Mouse (Mus musculus): Measurements from ENCODE around the gene AC131692.1. TPM values are rescaled to one million over a fixed set of nuclear protein-coding genes. Genes with fewer than 3 reads are reported as not detected.

The AC131692.1 gene
- polyA plus RNA-seq, 1 experiment from 2014 or later: not detected

DNA sequence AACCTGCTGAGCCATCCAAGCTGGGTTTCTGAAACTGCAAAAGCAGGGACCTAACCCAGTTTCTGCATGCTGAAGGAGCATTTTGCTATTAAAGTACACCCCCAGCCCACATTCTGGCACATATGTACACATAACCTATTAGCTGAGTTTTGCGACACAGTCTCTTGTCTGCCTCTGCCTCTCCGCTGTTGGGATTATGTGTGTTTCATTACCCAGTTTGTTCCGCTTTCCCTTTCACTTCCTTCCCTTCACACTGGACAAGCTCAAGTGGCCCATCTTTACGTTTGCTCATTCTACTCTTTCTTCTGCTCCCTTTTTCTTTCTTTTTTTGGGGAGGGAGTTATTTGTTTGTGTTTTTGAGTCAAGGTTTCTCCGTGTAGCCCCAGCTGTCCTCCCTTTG, 20.3 kb upstream of the AC131692.1 start:
- H3K4me2 ChIP-seq (ENCODE audit: low read depth, low read length): no peak overlapping the region
- H3K27me3 ChIP-seq (ENCODE audit: insufficient read depth, low read length): no peaks in the 10 kb centered on the region
- no peak overlapping the region for H3K9ac ChIP-seq (replicated peaks)
- peaks cover 17% of the 10 kb centered on the region for H3K36me3 ChIP-seq (replicated peaks; ENCODE audit: insufficient read depth, low read length)
- DNase-seq (no peak), ATAC-seq (no peak)
- 72% methylated on average over 5 of the region's 5 CpGs for WGBS (ENCODE audit: insufficient replicate concordance)
- H3K9me3 ChIP-seq (ENCODE audit: low read length): no peaks in the 10 kb centered on the region
- TF ChIP-seq CTCF (IDR thresholded peaks at IDR 0.05; ENCODE audit: low read depth) (no peak), EP300 (IDR thresholded peaks at IDR 0.05; ENCODE audit: low read depth) (no peak)
- H3K4me1 ChIP-seq (ENCODE audit: insufficient read depth): peaks cover 17% of the 10 kb centered on the region
- H3K4me3 ChIP-seq (ENCODE audit: low read depth, low read length): no peak overlapping the region
- peak overlapping the region; percentile 39; the same call in 1 of the 2 replicates for H3K27ac ChIP-seq (ENCODE audit: low read depth)

DNA sequence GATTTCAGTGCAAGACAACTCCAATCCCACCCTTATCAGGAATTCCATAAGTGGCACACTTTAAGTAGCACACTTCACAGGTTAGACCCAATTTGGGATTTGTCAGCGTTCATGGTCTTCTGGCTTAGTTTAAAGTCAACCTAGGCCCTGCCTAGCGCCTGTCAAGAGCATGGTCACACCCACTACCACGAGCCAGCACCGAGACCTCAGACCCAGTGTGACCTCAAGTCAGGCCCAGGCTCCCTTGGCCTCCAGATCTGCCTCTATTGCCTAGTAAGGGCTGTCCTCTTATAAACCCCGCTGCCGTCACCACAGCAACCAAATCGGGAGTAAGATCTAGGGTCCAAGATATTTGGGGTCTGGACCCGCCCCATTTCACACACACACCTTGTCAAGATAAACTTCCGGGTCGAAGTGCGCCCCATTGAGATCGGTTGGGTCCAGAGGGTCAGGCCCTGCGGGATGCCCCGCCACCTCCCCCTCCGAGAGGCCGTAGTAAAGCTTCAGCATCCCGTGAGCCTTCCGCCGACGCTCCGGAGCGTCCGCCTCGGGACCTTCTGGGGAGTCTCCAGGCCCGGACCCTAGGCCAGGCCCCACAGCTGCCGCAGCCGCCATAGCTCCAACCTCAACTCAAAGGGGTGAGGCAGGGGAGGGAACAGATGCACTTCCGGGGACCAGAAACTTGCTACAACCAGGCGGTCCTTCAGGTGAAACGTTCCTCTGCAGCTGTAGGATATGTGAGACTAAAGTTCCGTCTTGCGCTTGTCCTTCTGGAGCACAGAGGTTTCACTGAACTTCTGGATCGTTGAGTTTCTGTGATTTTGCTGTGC, 17.4 kb upstream of the AC131692.1 start, which contains the start of gene Vps51:
TSS of gene Vps51 (minus strand) at position 668 of the 830 bp plus-strand sequence.
- Histone ChIP-seq H3K4me2 (ENCODE audit: low read depth, low read length) (peak within 1 kb of the TSS; percentile 85), H3K36me3 (replicated peaks; ENCODE audit: insufficient read depth, low read length) (peaks cover 18% of the 10 kb centered on the region), H3K9ac (replicated peaks) (peak within 1 kb of the TSS; percentile 68), H3K27me3 (ENCODE audit: insufficient read depth, low read length) (no peaks in the 10 kb centered on the region), H3K4me3 (ENCODE audit: low read depth, low read length) (peak within 1 kb of the TSS; percentile 70), H3K27ac (ENCODE audit: low read depth) (peak within 1 kb of the TSS; percentile 79), H3K9me3 (ENCODE audit: low read length) (no peaks in the 10 kb centered on the region), H3K4me1 (ENCODE audit: insufficient read depth) (peaks cover 17% of the 10 kb centered on the region)
- ATAC-seq (peak; percentile 91), DNase-seq (peak; percentile 85)
- no peak for TF ChIP-seq CTCF (IDR thresholded peaks at IDR 0.05; ENCODE audit: low read depth)
- 0 out of 2 replicates have a peak, but pooled peaks have one; percentile 42 for TF ChIP-seq EP300 (IDR thresholded peaks at IDR 0.05; ENCODE audit: low read depth)
- WGBS (ENCODE audit: insufficient replicate concordance): under 1% methylated on average over 33 of the region's 33 CpGs

GRCm38 (mm10) chr19:6079983-6080480, 14.2 kb upstream of the AC131692.1 start, which contains the start of gene Tmem262:
Gene Tmem262 (plus strand): TSS chr19:6080033.
- TF ChIP-seq CTCF (IDR thresholded peaks at IDR 0.05; ENCODE audit: low read depth) (no peak), EP300 (IDR thresholded peaks at IDR 0.05; ENCODE audit: low read depth) (no peak)
- peaks cover 27% of the 10 kb centered on the region for H3K36me3 ChIP-seq (replicated peaks; ENCODE audit: insufficient read depth, low read length)
- no peak for DNase-seq
- peaks cover 26% of the 10 kb centered on the region for H3K4me1 ChIP-seq (ENCODE audit: insufficient read depth)
- H3K9me3 ChIP-seq (ENCODE audit: low read length): no peaks in the 10 kb centered on the region
- no peak for ATAC-seq
- no peak within 1 kb of the TSS for H3K27ac ChIP-seq (ENCODE audit: low read depth)
- no peak within 1 kb of the TSS for H3K9ac ChIP-seq (replicated peaks)
- WGBS (ENCODE audit: insufficient replicate concordance): 84% methylated on average over 12 of the region's 12 CpGs
- no peak within 1 kb of the TSS for H3K4me2 ChIP-seq (ENCODE audit: low read depth, low read length)
- H3K27me3 ChIP-seq (ENCODE audit: insufficient read depth, low read length): no peaks in the 10 kb centered on the region
- no peak within 1 kb of the TSS for H3K4me3 ChIP-seq (ENCODE audit: low read depth, low read length)

DNA sequence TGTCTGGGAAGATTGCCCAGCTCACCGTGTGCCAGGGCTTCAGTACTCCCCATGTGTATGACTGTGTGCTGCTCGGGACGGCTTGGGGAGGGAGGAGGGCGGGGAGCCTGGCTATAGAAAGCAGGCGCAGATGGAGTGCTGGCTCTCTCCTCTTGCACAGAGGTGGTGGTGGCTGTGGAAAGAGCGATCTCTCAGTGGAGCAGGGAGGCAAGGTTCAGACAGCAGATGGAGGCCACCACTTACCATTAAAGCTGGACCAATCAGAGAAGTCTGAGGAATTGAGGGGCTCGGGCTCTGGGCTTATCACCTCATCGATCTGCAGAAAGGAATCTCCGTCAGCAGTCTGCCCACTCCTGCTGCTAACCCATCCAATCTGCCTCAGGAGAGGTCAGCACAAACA, 12.1 kb upstream of the AC131692.1 start, which contains the start of gene Gm28374:
TSS of gene Gm28374 (minus strand) at position 101 of the 400 bp plus-strand sequence.
- no peak within 1 kb of the TSS for H3K9ac ChIP-seq (replicated peaks)
- no peaks in the 10 kb centered on the region for H3K27me3 ChIP-seq (ENCODE audit: insufficient read depth, low read length)
- TF ChIP-seq EP300 (IDR thresholded peaks at IDR 0.05; ENCODE audit: low read depth): no peak
- TF ChIP-seq CTCF (IDR thresholded peaks at IDR 0.05; ENCODE audit: low read depth): no peak
- no peak within 1 kb of the TSS for H3K4me3 ChIP-seq (ENCODE audit: low read depth, low read length)
- H3K36me3 ChIP-seq (replicated peaks; ENCODE audit: insufficient read depth, low read length): peaks cover 36% of the 10 kb centered on the region
- ATAC-seq: no peak
- H3K9me3 ChIP-seq (ENCODE audit: low read length): no peaks in the 10 kb centered on the region
- no peak within 1 kb of the TSS for H3K27ac ChIP-seq (ENCODE audit: low read depth)
- no peak within 1 kb of the TSS for H3K4me2 ChIP-seq (ENCODE audit: low read depth, low read length)
- 76% methylated on average over 9 of the region's 9 CpGs for WGBS (ENCODE audit: insufficient replicate concordance)
- H3K4me1 ChIP-seq (ENCODE audit: insufficient read depth): peaks cover 28% of the 10 kb centered on the region
- DNase-seq: no peak

DNA sequence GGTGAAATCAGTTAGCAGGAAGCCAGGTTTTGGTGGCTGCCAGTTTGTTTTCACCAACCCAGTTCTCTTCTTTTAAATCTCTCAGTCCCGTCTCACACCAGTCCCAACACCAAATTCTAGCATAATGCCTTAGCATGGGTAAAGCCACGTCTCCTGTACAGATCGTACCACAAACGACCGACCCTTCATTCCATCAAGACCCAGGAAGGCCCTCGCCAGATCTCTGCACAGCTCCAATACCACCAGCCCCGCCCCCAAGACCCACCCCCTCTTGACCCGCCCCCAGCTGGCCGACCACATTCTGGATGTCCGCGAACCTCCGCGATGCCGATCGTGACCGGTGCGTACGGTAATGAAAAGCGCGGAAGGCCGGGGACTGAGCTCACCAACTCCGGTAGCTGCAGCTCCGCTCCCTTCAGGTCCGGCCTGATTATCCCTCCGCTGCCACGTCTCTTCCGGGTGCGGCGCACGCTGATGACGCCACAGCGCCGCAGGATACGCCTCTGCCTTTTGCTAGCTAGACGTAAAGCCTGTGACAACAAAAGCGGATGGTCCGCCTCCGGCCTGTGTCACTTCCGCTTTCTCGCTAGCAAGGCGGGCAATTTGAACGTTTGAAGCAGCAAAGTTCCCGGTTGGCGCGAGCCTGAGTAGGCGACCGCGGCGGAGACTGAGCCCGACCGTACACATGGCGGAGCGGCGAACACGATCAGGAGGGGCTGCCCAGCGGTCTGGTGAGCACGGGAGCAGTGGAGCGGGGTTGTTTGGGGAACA, 9.6 kb upstream of the AC131692.1 start, which contains the start of the genes Zfpl1 and Cdca5:
TSS of gene Zfpl1 (minus strand) at position 479 of the 771 bp plus-strand sequence.
TSS of gene Cdca5 (plus strand) at position 506 of the 771 bp plus-strand sequence.
- Histone ChIP-seq H3K27me3 (ENCODE audit: insufficient read depth, low read length) (no peaks in the 10 kb centered on the region), H3K27ac (ENCODE audit: low read depth) (peak within 1 kb of the TSS; percentile 70), H3K9ac (replicated peaks) (peak within 1 kb of the TSS; percentile 85), H3K4me1 (ENCODE audit: insufficient read depth) (peaks cover 21% of the 10 kb centered on the region), H3K9me3 (ENCODE audit: low read length) (no peaks in the 10 kb centered on the region), H3K4me3 (ENCODE audit: low read depth, low read length) (peak within 1 kb of the TSS; percentile 93), H3K36me3 (replicated peaks; ENCODE audit: insufficient read depth, low read length) (peaks cover 55% of the 10 kb centered on the region), H3K4me2 (ENCODE audit: low read depth, low read length) (peak within 1 kb of the TSS; percentile 98)
- TF ChIP-seq CTCF (IDR thresholded peaks at IDR 0.05; ENCODE audit: low read depth): no peak
- peak; percentile 68; the same call in 1 of the 2 replicates for TF ChIP-seq EP300 (IDR thresholded peaks at IDR 0.05; ENCODE audit: low read depth)
- under 1% methylated on average over 58 of the region's 58 CpGs for WGBS (ENCODE audit: insufficient replicate concordance)
- DNase-seq (peak; percentile 97), ATAC-seq (peak; percentile 92)

Measured in liver, postnatal 0 days (tissue).